Mouse (Mus musculus) liver, postnatal 0 days (tissue): ENCODE measurements around the gene Cacna2d2.

Experiments
- CTCF ChIP-seq: sonication (generic); IDR thresholded peaks from 2 replicates; pipeline ENCODE4 v1.5.1; 2016; ENCODE audit warnings: antibody characterized with exemption, low read depth
- EP300 ChIP-seq: IDR thresholded peaks from 2 replicates; pipeline ENCODE4 v1.6.1; 2016; ENCODE audit warnings: antibody characterized with exemption, low read depth, mild to moderate bottlenecking

- TF ChIP-seq CTCF: no peak
- TF ChIP-seq EP300: no peak
Measured at GRCm38 (mm10) chr9:107398968-107399367, 444 bp upstream of the Cacna2d2 start.
